Mouse (Mus musculus) cerebellum, adult 18-20 months (tissue): Measurements from ENCODE around the gene Tmem131.

ENCODE experiments used
- DNase-seq, 2 experiments: peaks; one replicate each; pipeline ENCODE4 v3.0.0; 2021

Tmem131 gene

DNA sequence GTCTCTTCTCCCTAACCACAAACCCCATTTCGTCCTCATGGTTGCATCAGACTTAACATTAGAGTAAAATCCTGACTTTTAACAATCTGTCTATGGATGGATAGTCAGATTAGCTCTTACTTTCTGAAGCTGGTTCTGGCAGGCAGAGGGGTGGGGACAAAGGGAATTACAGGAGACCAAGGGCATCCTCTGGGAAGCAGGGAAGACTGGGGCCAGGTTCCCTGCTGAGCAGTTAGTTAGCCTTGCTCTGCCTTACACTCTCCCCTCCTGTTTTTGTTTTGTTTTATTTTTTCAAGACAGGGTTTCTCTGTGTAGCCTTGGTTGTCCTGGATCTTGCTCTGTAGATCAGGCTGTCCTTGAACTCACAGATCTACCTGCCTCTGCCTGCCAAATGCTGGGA is 173.5 kb downstream of the Tmem131 start:
- DNase-seq = no peak

DNA sequence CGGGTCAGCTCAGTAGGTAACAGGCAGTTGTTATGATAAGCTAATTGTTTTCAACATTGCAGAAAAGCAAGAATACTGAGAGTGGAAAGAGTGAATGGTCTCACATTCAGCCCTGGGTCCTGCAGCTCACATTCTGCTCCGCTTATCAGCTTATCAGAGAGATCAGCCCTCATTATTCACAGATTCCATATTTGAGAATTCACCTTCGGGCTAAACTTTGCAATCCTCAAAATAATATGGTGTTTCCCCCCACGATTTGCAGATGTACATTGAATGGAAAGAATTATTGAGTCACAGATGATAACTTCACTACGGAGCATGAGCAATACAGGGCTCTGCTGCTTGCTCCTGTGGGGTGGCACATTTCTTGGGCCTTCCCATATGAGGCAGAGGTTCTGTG is 174.7 kb downstream of the Tmem131 start:
- DNase-seq = no peak

DNA sequence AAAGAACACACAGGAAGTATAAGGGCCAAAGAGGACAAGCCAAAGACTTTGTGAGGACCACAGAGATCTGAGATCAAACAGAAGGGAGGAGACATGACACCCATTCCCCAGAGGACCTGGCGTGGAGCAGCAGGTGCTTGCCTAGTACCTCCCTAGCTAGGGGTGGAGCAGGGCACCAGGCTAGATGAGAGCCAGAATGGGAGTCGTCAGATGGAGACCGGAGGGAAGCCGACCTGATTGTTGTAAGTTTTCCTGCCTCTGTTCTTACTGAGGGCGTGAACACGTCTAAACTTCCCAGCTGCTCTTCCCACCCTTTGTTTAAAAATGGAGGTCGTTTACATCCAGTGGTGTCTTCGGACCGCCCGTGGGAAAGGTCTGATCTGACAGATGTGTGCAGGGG is 176.1 kb downstream of the Tmem131 start:
- no peak for DNase-seq

DNA sequence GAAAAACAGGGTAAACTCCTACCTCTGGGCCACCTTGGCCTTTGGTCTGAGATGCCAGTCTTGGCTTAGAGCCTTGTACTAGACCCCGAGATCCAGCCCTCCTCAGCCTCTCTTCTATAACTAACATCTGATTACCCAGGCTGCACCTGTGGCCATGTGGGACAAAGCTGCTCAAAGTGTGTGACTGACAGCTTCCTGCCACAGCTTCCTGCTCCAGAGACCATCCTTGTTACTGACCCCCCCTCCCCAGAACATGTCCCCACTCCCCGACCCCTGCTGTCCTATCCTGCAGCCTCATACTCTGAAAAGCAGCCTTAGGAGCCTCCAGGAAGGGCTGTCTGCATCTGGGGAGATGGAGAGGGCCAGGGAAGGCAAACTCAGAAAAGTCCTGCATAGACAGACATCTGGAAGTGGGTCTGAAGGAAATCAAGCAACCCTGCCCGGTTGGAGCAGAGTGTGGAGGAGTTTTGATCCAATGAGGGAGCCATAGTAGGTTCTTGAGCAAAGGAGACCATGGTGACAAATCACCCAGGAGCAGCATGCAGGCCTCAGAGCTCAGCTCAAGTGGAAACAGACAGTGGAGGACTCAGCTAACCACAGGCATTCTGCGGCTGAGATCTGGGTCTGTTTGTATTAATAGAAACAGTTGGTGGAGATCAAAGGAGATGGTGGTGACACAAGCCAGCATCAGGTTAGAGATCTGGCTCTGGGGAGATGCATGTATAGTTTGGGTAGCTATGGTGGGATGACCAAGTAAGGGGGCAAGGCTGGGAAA is 176.8 kb downstream of the Tmem131 start:
- DNase-seq = no peak

GRCm38 (mm10) chr1:36761568-36761967 is 181.9 kb downstream of the Tmem131 start, which contains the start of gene Zap70:
TSS of gene Zap70 (plus strand) at chr1:36761798.
- no peak for DNase-seq

- no peak for DNase-seq
Measured at GRCm38 (mm10) chr1:36761061-36761460, 182.4 kb downstream of the Tmem131 start.

DNA sequence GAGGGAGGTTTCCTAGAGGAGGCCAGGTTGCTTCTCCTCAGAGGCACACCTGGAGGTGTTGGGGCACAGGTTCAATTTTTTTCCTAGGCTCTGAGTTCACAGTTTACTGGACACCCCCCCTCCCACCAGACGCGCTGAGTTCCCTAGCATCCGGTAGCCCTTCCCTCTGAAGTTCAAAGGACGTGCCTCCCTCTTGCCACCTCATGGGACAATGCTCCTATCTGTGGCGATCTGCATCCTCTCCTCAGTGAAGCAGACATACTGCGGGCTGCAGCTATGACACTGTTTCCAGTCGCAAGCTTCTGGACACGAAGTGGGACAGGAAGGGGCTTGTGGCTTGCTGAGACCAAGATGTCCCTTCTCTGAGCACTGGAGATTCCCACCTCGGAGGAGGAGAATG is 183.1 kb downstream of the Tmem131 start:
- DNase-seq = no peak

DNA sequence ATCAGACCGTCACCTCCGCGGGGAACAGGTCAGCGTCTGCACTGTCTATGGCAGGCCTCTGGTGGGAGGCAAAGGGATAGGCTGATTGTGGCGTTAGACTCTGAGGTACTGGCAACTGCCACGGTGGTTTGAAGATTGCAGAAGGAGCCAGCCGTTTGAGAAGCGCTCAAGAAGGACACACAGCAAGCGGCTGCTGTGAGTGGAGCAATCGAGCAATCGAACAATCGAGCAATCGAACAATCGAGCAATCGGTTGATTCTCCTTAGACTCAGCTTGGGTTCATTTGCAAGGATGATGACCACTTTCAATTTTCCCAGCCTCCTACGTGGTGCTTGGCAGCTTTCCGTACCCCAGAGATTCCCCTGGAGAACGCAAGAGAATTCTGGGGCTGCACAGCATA is 184.4 kb downstream of the Tmem131 start:
- no peak for DNase-seq

- no peak for DNase-seq
Measured at GRCm38 (mm10) chr1:36758553-36758952, 184.9 kb downstream of the Tmem131 start.

DNA sequence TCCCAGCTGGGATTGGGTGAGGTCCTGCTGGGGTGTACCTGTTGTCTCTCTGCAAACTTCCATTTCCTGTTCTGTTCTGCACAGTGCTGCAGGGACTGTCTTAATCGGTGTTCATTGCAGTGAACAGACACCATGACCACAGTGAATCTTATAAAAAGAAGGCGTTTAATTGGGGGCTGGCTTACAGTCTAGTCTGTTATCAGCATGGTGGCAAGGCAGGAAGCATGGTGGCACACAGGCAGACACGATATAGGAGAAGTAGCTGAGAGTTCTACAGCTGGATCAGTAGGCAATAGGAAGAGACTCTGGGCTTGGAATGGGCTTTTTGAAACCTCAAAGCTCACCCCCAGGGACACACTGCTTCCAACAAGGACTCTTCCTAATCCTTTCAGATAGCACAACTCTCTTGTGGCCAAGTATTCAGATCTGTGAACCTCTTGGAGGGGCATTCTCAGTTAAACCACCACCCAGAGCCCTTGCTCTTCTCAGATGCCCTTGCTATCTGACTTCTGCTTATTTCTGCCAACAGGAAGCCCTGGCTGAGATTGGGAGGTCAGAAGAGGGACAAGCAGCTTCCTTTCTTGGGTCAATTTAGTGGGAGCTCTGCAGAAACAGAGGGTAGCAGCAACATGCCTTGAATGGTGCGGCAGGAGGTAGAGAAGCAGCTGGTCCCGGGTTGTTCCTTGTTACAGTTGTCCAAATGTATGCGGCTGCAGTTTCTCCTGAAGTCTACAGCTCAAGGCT is 189.4 kb downstream of the Tmem131 start:
- no peak for DNase-seq

GRCm38 (mm10) chr1:36746452-36746851 is 197.0 kb downstream of the Tmem131 start:
- peak; percentile 9 to 31 for DNase-seq

DNA sequence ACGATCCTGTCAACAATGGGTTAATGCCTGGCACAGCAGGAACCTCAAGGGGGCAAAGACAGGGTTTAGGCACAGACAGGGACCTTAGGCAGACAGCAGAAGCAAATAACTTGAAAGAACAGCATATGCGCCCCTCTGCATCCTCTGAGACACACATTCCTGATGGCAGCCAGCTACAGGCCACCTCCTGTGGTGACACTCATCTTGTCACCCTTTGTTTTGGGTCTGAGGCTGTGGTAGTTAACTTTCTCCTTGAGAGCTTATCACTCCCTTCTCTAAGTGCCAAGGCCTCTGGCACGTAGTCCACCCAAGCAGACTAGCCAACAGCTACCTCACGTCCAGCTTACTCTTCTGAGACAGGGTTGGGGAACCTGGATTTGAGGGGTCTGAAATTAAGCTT is 197.8 kb downstream of the Tmem131 start:
- no peak for DNase-seq

DNA sequence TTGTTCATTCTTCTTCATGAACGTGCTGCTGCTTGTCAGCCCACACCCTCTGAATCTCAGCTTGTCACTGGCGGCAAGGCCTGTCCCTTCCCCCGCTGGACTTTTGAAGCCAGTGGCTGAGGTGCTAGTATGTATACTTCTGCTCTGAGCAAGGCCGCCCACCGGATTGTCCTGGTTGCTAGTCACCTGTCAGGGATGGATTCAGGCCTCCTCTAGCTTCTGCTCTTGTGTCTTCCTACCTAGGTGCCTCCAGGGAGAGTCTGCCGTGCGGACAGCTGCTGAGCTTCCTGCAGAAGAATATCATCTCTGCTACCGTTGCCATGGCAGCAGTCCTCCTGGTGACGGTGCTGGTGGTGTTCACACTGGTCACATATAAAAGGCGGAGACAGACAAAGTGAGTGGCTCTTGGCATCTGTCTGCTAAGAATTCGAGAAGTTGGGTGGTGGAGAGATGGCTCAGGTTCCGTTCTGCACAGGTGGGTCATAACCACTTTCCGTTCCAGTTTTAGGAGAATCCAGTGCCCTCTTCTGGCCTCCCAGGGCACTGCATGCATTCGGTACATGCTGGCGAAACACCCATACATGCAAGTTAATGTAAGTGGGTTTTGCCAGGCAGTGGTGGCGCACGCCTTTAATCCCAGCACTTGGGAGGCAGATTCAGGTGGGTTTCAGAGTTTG is 199.1 kb downstream of the Tmem131 start:
- DNase-seq = peak; percentile 76 to 82

- DNase-seq = no peak
Measured at GRCm38 (mm10) chr1:36743046-36743445, 200.4 kb downstream of the Tmem131 start.
